Mouse (Mus musculus) heart, postnatal 0 days (tissue): ENCODE measurements around the gene Syna.

Experiments
- CTCF ChIP-seq: IDR thresholded peaks from 2 replicates; pipeline ENCODE4 v1.5.1; 2016; ENCODE audit warnings: antibody characterized with exemption, control low read depth, low read depth
- EP300 ChIP-seq: IDR thresholded peaks from 2 replicates; pipeline ENCODE4 v1.6.1; 2016; ENCODE audit warnings: antibody characterized with exemption, low read depth

GRCm38 (mm10) chr5:134544516-134545241 lies 15.3 kb downstream of the Syna start:
- TF ChIP-seq CTCF (no peak), EP300 (no peak)
